Mouse (Mus musculus) regulatory T cell (primary cell): ENCODE measurements around the gene Gcnt7.

ENCODE experiments used
- in situ Hi-C: fragments of 300-600 bp; cut with MboI, MseI; formaldehyde crosslinking; loops from one replicate; pipeline ENCODE4 v1.15.1; 2025; ENCODE audit warnings: high pct_unique_total_duplicates

Gcnt7 gene

GRCm38 (mm10) chr2:172406173-172406572, 52.2 kb downstream of the Gcnt7 start:
- in situ Hi-C loops = no loop called here

- in situ Hi-C loops = no loop called here
These were observed 53.4 kb downstream of the Gcnt7 start for GRCm38 (mm10) chr2:172405011-172405410.

GRCm38 (mm10) chr2:172404239-172404638, 54.2 kb downstream of the Gcnt7 start:
- in situ Hi-C loops = no loop called here

- in situ Hi-C loops = no loop called here
These were observed 57.1 kb downstream of the Gcnt7 start for GRCm38 (mm10) chr2:172401116-172401825.
